Mouse (Mus musculus) testis, postnatal 14 days (tissue): ENCODE measurements around the gene Pex13.

Source experiments
- DNase-seq: peaks from one replicate; pipeline ENCODE4 v3.0.0; 2021; ENCODE audit warnings: low spot score

Gene Pex13

DNA sequence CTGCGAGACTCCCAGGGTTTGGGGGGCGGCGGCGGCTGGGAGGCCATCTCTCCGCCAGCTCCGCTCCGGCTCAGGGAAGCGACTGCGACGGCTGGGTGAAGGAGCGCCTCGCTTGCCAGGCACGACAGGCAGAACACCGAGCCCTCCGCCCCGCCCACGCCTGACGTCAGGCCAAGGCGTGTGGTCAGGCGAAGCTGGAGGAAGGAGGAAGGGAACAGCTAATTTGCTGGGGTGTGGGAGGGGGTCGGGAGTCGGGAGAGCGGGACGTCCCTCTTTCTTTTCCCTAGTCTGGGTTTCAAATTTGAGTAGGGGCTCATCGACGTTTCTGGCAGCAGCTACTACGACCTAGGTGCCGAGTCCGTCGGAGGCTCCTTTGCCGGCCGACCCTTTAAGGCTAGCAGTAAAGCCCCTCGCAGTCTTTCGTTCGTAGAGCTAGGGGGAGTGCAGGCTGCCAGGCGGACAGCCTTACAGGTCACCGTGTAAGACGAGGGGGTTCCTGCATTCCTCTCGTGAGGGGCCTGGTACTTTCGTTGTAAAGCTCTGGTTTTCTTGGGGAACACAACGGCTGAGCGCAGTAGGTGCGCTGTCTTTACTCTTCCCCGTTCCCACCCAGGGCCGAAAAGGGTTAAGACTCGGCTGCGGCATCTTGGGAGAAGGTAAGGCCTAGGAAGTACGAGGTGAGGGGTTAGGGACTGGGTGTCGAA is at the start of gene Pex13:
Pex13 (minus strand) TSS at position 162 of the 704 bp plus-strand sequence.
- DNase-seq, result peak; percentile 96

DNA sequence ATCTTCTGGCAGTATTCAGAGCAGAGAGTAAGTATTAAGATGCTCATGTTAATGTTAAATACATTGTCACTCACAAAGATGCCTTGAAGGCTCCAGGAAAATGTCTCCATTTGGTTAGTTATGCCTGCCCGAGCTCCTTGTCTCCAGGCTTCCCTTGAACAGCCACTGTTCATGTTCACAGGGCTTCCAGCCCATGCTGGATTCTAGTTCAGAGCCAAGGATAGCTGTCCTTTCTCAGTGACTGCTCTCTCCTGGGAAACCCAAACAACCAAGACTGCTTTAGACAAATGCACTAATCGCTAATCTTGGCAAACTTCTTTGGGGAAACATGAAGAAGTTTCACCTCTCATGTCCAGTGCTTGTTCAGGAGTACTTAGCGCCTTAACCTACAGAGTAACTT is 46.5 kb upstream of the Pex13 start:
- no peak for DNase-seq

DNA sequence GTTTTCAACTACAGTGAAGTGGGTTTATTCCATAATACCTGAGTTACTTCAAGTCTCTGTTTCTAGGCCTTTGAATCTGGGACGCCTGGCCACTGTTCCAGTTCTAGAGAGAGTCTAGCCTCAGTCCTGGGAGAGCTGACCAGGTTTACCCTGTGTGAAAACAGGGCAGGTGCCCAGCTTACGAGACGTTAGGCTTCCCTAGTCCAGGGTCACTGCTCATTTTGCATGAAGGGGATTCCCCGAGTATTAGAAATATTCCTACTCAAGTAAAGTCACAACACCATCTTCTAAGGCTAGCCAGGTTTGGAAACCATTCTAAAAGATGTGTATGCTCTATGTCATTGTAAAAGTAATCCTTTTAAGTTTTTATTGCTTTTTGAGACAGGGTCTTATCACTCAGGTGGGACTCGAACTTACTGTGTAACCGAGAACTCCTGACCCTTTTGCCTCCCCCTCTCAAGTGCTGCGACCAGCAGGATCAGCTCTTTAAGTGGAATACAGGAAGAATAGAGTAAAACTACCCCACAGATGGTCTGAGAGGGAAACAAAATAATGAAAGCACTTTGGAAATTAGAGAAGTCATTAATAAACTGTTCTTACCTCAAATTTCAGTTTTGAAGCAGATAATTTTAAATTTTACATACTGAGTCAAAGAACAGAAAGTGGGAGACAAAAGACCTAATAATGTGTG is 39.0 kb upstream of the Pex13 start:
- DNase-seq, result no peak

DNA sequence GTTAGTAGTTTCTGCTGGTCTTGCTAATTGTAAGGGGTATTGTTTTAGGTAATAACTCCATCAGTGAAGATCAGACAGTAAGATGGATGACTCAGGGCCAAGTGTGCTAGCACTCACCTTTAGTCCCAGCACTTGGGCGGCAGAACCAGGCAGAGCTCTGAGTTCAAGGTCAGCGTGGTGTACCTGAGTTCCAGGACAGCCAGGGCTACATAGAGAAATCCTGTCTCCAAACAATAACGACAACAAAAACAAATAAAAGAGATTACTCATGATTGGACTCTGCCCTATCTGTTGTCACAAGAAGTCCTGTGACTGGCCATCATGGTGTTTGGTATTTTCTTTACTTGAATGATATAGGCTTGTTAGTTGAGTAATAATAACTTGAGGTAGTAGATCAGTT is 36.1 kb upstream of the Pex13 start:
- DNase-seq, result no peak

DNA sequence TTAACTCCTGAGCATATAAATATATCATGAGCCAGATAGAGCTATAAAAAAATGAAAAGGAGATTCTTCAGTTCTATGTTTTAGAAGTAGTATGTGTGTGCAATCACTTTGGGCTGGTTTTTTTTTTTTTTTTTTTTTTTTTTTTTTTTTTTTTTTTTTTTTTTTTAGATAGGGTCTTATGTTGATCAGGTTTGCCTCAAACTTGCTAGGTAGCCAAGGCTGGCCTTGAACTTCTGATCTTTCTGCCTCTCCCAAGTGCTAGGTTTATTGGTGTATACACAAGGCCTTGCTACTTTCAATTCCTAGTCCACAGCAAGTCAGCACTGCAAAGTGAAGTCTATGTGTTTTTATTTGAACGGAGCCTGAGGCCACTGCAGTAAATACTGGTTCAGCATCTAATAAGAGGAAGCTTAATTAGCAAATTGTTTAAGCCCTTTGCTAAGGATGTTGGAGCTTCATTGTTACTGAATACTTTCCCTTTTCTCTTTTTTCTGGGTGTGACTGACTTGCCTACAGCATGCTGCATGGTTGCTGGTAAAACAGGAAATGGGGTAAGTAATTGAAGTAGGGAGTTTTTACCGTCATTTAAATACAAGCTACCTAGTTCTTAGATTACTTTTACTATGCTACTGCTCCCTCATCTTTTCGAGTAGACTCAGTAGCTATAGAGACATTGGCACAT is 33.8 kb upstream of the Pex13 start:
- no peak for DNase-seq

DNA sequence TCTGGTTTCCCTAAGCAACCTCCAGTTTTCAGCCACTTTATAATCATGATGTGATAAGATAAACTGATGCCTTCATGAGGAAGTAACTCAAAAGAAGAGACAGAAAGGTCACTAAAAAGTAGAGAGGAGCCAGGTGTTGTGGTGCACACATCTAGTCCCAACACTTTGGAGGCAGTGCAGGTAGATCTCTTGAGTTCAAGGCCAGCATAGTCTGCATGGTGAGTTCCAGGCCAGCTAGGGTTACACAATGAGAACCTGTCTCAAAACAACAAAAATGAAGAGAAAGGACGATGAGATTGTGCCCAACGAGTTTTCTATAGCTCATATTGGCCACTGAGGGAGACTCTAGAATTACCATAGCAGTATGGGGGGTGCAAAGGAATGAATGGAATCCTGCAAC is 32.8 kb upstream of the Pex13 start:
- DNase-seq, result no peak

DNA sequence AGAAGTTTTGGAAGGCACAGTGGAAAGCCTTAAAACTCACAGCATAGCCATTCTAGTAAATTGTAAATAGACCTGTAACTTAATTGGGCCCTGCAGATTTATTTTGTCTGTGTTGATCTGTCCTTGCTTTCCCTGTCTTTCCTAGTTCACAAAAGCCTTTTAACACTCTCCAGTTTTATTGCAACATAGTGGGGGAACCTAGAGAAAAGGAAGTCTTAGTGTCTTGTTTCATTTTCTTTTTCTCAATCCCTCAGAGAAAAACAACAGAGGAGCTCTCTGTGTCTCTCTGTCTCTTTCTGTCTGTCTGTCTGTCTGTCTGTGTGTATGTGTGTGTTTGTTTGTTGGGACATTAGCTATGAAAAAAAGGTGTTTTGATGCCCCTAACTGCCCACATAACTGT is 30.1 kb upstream of the Pex13 start:
- DNase-seq, result no peak

DNA sequence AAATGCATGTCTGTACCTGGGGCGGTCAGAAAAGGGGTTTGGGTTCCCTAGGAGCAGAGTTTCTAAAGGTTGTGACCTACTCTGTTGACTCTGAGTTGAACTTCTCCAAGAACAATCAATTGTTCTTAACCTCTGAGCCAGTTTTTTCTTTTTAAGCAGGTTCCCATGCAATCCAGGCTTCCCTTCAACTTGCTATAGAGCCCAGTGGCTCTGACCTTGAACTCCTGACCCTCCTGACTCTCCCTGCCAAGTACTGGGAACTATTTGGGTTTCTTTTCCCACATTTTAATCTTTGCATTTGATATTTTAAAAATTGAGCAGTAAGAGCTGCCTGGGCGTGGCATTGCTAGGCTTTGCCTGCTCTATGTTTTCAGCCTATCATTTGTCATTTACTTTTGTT is 27.5 kb upstream of the Pex13 start:
- peak; percentile 56 for DNase-seq

DNA sequence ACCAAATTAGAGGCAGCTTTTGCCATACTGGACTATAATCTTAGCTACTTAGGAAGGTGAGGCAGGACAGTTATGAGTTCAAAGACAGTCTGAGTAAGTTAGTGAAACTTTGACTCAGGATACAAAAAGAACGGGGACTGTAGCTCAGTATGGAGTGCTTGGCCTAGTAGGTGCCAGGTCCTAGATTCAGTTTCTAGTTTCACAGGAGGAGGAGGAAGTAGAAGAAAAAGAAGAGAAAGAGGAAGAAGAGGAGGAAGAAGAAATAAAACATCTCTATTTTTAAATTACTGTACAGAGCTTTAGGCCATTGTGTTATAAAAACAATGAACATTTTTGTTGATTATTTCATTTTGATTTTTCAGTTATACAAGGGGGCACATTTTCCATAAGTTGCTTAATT is 22.3 kb upstream of the Pex13 start:
- no peak for DNase-seq

DNA sequence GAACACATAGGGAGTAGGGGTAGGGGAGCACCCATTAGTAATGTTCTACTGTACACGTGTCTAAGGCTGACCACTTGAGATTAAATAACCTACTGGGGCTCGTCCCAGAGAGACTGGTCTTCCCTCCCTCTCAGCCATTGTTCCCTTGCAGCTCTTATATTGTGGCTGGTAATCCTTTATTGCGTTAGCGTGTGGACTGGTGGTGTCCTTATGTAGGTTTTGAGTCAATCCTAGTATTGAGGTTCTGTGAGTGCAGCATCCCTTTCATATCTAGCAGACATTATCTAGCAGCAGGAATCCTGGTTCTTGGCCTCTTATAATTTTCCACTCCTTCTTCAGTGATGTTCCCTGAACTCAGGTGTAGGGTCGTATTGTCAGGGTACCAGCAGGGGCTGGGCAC is 20.9 kb upstream of the Pex13 start:
- no peak for DNase-seq

DNA sequence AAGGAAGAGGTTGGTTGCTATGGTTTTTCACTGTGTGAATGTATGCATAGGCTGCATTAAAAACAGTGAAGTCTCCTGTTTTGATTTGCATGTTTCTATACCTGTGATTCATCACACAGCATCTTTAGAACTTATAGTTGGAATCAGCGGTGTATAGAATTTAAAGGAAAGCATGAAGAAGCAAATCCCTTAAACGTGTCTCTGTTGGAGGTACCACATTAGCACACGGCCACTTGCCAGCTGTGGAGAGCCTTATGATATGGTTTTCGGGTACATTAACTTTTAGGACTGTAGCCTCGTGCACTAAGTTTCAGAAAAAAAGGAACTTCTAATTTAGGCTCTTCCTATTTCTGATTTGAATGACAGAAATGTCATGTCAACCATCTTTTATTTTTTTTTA is 16.8 kb upstream of the Pex13 start:
- DNase-seq, result no peak

DNA sequence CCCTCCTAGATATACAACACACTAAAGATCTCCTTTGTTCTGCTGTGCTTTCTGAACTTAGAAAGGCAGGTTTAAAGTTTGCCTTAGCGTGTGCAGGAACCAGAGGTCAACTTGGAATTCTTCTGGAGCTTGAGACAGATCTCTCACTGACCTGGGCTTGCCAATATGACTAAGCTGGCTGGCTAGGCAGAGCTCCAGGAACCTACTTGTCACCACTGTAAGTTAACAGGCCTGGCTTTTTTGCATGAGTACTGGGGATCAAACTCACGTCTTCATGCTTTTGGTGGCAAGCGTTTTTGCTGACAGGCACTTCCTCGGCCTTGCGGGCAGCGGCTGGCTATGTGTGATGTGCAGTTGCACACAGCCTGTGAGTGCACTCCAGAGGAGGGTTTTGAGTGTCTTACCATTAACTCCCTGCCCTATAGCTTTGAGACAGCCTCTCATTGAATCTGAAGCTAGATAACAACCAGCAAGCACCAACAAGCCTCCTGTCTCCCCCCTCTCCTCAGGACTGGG is 14.7 kb upstream of the Pex13 start:
- no peak for DNase-seq

DNA sequence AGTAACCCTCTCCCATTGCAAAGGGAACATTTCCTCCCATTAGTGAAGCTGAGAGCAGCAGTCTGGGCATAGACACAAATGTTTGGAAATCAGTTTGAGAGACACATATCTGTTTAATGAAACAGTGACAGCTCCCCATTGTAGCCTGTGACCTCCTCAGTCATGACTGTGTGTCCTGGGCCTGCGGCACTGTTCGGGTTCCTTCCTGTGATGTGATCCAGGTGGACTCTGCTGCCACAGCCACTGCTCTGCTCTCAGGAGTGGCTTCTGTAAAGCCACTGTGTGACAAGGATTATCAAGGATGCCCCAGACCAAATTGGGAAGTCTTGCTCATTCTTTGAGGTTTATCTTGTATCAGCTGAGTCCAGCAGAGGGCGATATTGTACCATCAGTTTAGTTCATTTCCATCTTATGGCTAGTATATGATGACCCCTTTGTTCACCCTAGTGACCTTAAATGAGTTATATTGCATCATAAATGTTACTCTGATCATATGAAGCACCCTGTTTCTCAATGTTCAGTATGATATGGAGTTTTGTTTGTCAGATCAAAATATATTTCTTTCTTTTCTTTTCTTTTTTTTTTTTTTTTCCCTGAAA is 13.4 kb upstream of the Pex13 start:
- peak; percentile 20 for DNase-seq

DNA sequence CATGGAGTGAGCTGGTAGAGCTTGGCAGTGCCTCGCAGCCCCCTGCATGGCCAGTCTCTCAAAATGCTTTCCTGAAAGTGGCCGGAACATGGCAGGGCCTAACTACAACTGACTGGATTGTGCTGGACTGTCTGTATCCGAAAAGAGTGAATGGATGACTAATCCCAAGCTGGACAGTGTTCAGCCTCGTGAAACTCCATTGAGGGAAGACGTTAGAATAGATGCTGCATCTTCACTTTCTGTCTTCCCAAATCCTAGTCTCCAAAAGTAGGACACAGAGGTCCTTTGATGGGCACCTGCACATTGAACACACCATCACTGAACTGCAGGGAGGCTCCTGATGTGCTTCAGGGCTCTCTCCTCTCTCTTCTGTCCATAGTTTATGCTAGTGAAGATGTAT is 10.3 kb upstream of the Pex13 start:
- no peak for DNase-seq

DNA sequence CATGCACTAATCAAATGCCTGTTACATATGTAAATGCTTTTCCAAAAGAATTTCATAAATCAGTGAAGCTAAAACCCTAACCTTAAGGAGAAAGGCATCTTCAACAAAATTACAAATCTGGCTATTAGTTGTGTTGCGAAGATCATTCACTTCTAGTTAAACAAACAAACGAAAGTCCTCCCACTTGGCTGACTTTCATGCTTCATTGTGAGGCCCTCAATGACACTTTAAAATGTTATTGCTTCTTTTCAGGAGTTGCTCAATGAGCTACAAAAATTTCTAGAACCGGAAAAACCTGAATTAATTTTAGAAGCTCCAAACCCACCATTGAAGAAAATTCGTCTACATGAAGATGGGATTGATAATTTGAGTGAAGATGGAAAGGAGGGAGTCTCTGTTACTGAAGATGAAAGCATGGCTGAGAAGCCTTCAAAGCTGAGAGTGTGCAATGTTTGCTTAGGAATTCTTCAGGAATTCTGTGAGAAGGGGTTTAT is 6.5 kb upstream of the Pex13 start:
- no peak for DNase-seq

DNA sequence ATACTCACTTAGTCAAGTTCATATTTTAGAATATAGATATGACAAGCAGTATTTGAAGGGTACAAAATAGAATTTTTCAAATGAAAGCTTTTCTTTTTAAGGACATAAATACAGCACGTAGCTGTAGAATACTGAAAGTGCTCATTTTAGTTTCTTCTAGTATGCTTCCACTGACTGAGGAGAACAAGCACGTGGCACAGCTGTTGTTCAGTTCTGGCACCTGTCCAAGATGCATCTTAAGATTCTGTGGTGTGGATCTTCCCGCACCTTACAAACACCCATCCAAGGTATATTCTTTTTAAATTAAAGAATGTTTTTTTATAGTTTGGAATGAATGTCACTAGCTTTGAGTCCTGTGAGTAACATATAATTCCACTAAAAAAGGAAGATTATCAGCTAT is 1.4 kb upstream of the Pex13 start:
- no peak for DNase-seq

DNA sequence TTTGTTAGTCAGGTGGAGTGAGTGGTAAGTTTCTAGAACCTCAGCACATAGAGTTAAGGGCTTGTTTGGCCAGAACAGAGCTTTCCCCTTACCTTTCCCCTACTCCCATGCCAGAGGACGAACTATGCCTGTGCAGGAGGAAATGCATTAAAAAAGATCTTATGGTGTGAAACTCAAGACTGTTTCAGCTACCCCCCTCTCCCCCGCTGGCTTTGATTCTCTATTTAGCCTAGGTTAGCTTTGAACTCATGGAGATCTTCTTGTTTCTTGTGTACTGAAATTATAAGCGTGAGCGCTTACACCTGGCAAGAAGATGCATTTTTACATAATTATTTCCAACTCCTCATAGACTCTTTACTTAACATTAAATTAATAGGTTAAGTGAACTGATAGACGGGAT is 767 bp upstream of the Pex13 start:
- DNase-seq, result no peak

DNA sequence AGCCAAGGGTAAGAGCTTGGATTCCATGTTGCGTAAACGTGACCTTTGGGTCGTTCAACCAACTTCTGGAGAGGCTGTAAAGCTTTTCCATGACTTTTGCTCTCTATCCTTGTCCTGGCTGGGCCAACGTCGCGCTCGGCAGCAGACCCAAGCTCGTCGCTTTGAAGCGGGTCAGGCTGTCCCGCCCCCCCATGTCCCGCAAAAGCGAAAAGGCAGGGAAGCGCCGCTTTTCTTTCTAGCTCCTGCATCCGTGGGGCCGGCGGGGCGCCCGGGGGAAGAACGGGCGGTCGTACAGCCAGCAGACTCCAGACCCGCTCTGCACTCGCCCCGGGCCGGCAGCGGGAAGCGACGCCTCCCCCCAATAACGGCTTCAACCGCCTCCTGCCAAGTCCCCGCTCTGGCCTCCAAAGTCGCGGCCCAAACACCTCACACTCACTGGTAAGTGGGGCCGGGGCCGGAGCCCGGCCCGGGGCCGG is 410 bp downstream of the Pex13 start, which contains the start of gene Pus10:
Pus10 (plus strand) TSS at position 364 of the 476 bp plus-strand sequence.
- DNase-seq, result no peak

DNA sequence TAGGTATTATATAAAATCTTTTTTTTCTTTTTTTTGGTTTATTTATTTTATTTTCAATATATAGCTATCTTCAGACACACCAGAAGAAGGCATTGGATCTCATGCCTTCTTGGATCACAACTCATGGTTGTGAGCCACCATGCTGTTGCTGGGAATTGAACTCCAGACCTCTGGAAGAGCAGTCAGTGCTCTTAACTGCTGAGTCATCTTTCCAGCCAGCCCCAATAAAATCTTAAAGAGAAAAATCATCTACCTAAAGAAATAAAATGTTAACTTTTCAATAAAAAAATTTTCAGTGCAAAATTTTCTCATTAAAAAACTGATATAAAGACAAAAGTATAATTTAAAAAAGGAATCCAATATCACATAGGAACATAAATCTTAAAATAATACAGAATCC is 1.5 kb downstream of the Pex13 start:
- DNase-seq, result no peak

DNA sequence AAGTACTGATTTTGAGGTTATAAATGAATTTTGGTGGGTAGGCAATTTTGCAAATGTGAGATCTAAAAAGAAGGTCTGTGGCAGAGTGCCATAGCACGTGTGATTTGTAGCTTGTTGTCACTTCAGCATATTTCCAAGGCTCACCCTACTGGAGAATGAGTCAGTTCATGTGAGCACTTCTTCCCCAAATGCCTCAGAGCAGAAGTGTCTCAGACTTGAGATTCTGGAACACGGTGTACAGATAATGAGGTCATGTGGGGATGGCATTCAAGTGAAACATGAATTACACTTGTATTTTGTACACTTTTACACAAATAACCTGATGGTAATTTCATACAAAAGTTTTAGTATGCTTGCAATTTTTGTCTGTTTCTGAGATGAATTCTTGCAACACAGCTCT is 8.0 kb downstream of the Pex13 start:
- no peak for DNase-seq

DNA sequence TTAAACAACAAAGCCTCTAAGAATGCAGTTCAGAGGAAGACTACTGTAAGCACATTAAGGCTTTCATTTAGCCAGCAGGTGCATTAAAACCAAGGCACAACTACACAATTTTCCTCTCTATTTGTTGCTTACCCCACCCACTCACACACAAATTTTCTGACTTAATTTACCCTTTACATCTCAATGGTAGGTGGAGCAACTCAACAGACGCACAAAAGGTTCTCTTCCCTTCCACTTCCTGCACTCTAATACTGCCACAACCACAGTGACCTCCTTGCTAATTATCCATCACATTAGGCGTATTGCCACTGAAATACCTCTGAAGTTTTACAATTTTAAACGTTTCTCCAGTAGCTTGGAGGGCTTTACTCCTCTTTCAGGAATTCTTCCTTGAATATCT is 12.1 kb downstream of the Pex13 start:
- no peak for DNase-seq

DNA sequence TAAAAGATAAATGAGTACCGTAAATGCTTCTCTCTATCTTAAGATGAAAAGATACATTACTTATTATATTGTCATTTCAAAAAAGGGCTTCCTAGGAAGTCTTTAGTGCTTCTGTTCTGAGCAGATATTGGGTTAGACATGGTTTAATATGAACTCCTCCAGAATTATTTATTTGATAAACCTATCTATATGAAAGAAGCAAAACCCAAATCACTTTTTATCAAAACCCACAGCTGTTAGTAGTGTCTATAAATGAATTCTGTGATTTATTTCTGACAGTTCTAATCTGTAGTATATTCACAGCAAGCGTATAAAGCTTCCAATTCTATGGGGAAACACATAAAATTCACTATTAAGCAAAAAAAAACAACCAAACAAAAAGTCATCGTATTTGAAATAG is 17.9 kb downstream of the Pex13 start:
- DNase-seq, result no peak
